Mouse (Mus musculus) hindbrain, embryonic 14.5 days (tissue): ENCODE data around the gene E130309D02Rik. TPM values are rescaled to one million over a fixed set of nuclear protein-coding genes. Genes with fewer than 3 reads are reported as not detected.

ENCODE experiments used
- ATAC-seq: fragments of 200-750 bp; cut with Nextera tagmentation; 2 replicates; pipeline ENCODE4 v1.8.0; 2017; ENCODE audit warnings: moderate number of reproducible peaks, mild to moderate bottlenecking, moderate TSS enrichment, moderate library complexity; ENCODE audit not compliant: low FRiP score
- DNase-seq: peaks from one replicate; pipeline ENCODE4 v3.0.0-alpha.2; 2015; ENCODE audit warnings: low spot score
- H3K27ac ChIP-seq: fragments of 300-500 bp; sonication (generic); 2 replicates; pipeline ENCODE4 v1.5.1; 2014; ENCODE audit warnings: mild to moderate bottlenecking, moderate library complexity
- H3K27me3 ChIP-seq: fragments of 300-500 bp; sonication (generic); 2 replicates; pipeline ENCODE4 v1.6.1; 2014; ENCODE audit warnings: mild to moderate bottlenecking, low read length, mixed read lengths; ENCODE audit not compliant: control insufficient read depth, insufficient read depth
- H3K36me3 ChIP-seq: fragments of 300-500 bp; sonication (generic); replicated peaks from 2 replicates; pipeline ENCODE4 v1.6.1; 2014; ENCODE audit not compliant: control insufficient read depth, insufficient read depth
- H3K4me1 ChIP-seq: fragments of 300-500 bp; sonication (generic); replicated peaks from 2 replicates; pipeline ENCODE4 v1.6.1; 2014; ENCODE audit warnings: antibody characterized with exemption, low read length, mixed read lengths; ENCODE audit not compliant: control insufficient read depth, insufficient read depth
- H3K4me2 ChIP-seq: fragments of 300-500 bp; sonication (generic); replicated peaks from 2 replicates; pipeline ENCODE4 v1.6.1; 2014; ENCODE audit warnings: mild to moderate bottlenecking, moderate library complexity
- H3K4me3 ChIP-seq: fragments of 300-500 bp; sonication (generic); replicated peaks from 2 replicates; pipeline ENCODE4 v1.5.1; 2014; ENCODE audit warnings: mild to moderate bottlenecking, low read length
- H3K9ac ChIP-seq: fragments of 300-500 bp; sonication (generic); 2 replicates; pipeline ENCODE4 v1.6.1; 2014
- H3K9me3 ChIP-seq: fragments of 300-500 bp; sonication (generic); 2 replicates; pipeline ENCODE4 v1.6.1; 2016; ENCODE audit warnings: low read length; ENCODE audit not compliant: control insufficient read depth
- WGBS: fragments of 180-500 bp; shearing (Covaris S2); extraction: QIAGEN DNeasy Blood & Tissue Kit; methylation state at CpG from one replicate; pipeline ENCODE4 v1.1.7; 2014; 5-methylcytosine and 5-hydroxymethylcytosine counted together
- polyA plus RNA-seq: library from polyadenylated mRNA; unstranded; fragments of >200 nt; fragmentation: Nextera tagmentation; extraction: Ambion mirVana; gene quantifications from 2 replicates; pipeline ENCODE4 v1.2.1, GENCODE M21; 2014

The E130309D02Rik gene
- polyA plus RNA-seq, 1 experiment from 2014 or later, result 25.4 TPM

- WGBS, result 83% methylated on average over 2 of the region's 2 CpGs
- DNase-seq, result no peak
- H3K4me2 ChIP-seq, result no peak overlapping the region
Measured at GRCm38 (mm10) chr5:143295330-143295729, 19.8 kb downstream of the E130309D02Rik start.

GRCm38 (mm10) chr5:143294862-143295261 lies 20.3 kb downstream of the E130309D02Rik start:
- DNase-seq (no peak), ATAC-seq (no peak)
- no peak overlapping the region for H3K27ac ChIP-seq
- no peak overlapping the region for H3K4me2 ChIP-seq
- no peak overlapping the region for H3K9ac ChIP-seq
- H3K4me1 ChIP-seq, result peaks cover 8% of the 10 kb centered on the region; the same call in 1 of the 2 replicates
- no peak overlapping the region for H3K4me3 ChIP-seq
- no peaks in the 10 kb centered on the region for H3K9me3 ChIP-seq
- H3K36me3 ChIP-seq, result peaks cover 12% of the 10 kb centered on the region
- 93% methylated on average over 3 of the region's 3 CpGs for WGBS
- H3K27me3 ChIP-seq, result peaks cover 46% of the 10 kb centered on the region

More at GRCm38 (mm10) chr5:143295330-143295729, 19.8 kb downstream of the E130309D02Rik start:
- Histone ChIP-seq H3K27ac (no peak overlapping the region), H3K9ac (no peak overlapping the region), H3K4me3 (no peak overlapping the region), H3K27me3 (peaks cover 42% of the 10 kb centered on the region), H3K4me1 (peaks cover 8% of the 10 kb centered on the region; the same call in 1 of the 2 replicates), H3K36me3 (peaks cover 16% of the 10 kb centered on the region), H3K9me3 (no peaks in the 10 kb centered on the region)
- ATAC-seq, result no peak

GRCm38 (mm10) chr5:143293404-143293803 lies 21.8 kb downstream of the E130309D02Rik start, which contains the start of gene Zfp853:
Gene Zfp853, minus strand, starts transcription at chr5:143293623.
- H3K27ac ChIP-seq, result no peak within 1 kb of the TSS
- no peaks in the 10 kb centered on the region for H3K9me3 ChIP-seq
- WGBS, result 4% methylated on average over 24 of the region's 38 CpGs
- ATAC-seq, result no peak
- H3K27me3 ChIP-seq, result peaks cover 61% of the 10 kb centered on the region
- H3K4me2 ChIP-seq, result peak within 1 kb of the TSS; percentile 83
- H3K4me3 ChIP-seq, result peak within 1 kb of the TSS; percentile 45
- peaks cover 8% of the 10 kb centered on the region; the same call in 1 of the 2 replicates for H3K4me1 ChIP-seq
- no peaks in the 10 kb centered on the region for H3K36me3 ChIP-seq
- H3K9ac ChIP-seq, result peak within 1 kb of the TSS; percentile 63
- DNase-seq, result no peak

GRCm38 (mm10) chr5:143292879-143293278 lies 22.3 kb downstream of the E130309D02Rik start:
- ATAC-seq (no peak), DNase-seq (no peak)
- Histone ChIP-seq H3K4me2 (peak overlapping the region; percentile 83), H3K36me3 (no peaks in the 10 kb centered on the region), H3K4me1 (peaks cover 9% of the 10 kb centered on the region; the same call in 1 of the 2 replicates), H3K4me3 (peak overlapping the region; percentile 45), H3K9ac (peak overlapping the region; percentile 63), H3K27ac (no peak overlapping the region), H3K27me3 (peaks cover 66% of the 10 kb centered on the region), H3K9me3 (no peaks in the 10 kb centered on the region)
- WGBS, result 1% methylated on average over 19 of the region's 19 CpGs

GRCm38 (mm10) chr5:143289299-143289698 lies 25.9 kb downstream of the E130309D02Rik start:
- 79% methylated on average over 9 of the region's 9 CpGs for WGBS
- H3K27me3 ChIP-seq, result peaks cover 79% of the 10 kb centered on the region
- H3K4me3 ChIP-seq, result no peak overlapping the region
- H3K36me3 ChIP-seq, result no peaks in the 10 kb centered on the region
- DNase-seq (no peak), ATAC-seq (no peak)
- H3K4me1 ChIP-seq, result peaks cover 12% of the 10 kb centered on the region; the same call in 1 of the 2 replicates
- no peaks in the 10 kb centered on the region for H3K9me3 ChIP-seq
- H3K9ac ChIP-seq, result no peak overlapping the region
- H3K27ac ChIP-seq, result no peak overlapping the region
- H3K4me2 ChIP-seq, result no peak overlapping the region

GRCm38 (mm10) chr5:143288378-143288911 lies 26.7 kb downstream of the E130309D02Rik start:
- Histone ChIP-seq H3K27me3 (peaks cover 70% of the 10 kb centered on the region), H3K4me2 (peak overlapping the region; percentile 48), H3K36me3 (no peaks in the 10 kb centered on the region), H3K27ac (no peak overlapping the region), H3K4me3 (no peak overlapping the region), H3K9ac (no peak overlapping the region), H3K9me3 (no peaks in the 10 kb centered on the region), H3K4me1 (peaks cover 8% of the 10 kb centered on the region; the same call in 1 of the 2 replicates)
- 20% methylated on average over 9 of the region's 9 CpGs for WGBS
- DNase-seq (no peak), ATAC-seq (no peak)

GRCm38 (mm10) chr5:143287774-143288328 lies 27.3 kb downstream of the E130309D02Rik start:
- WGBS, result 2% methylated on average over 48 of the region's 48 CpGs
- Histone ChIP-seq H3K4me3 (peak overlapping the region; percentile 11; the same call in 1 of the 2 replicates), H3K27ac (no peak overlapping the region), H3K4me1 (0 out of 2 replicates have a peak, but pooled peaks cover 4% of the 10 kb centered on the region), H3K9me3 (no peaks in the 10 kb centered on the region), H3K27me3 (peaks cover 65% of the 10 kb centered on the region), H3K4me2 (peak overlapping the region; percentile 48), H3K36me3 (no peaks in the 10 kb centered on the region), H3K9ac (0 out of 2 replicates have a peak overlapping the region, but pooled peaks have one; percentile 24)
- no peak for DNase-seq
- ATAC-seq, result no peak

DNA sequence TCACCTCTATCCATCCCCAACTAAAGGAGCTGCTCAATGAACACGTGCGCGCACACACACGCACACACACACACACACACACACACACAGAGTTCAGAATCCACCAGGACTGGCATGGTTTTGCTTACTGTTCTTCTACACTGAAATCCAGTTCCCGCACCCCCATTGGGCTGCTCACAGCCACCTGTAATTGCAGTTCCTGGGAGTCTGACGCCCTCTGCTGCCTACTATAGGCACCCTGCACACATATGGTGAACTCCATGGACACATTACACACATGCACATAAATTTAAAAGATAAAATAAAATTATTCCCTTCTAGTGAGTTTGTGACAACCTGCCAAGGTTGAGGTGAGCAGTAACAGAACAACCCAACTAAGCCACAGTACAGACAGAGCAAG lies 30.4 kb downstream of the E130309D02Rik start:
- Histone ChIP-seq H3K9me3 (no peaks in the 10 kb centered on the region), H3K4me3 (no peak overlapping the region), H3K36me3 (no peaks in the 10 kb centered on the region), H3K9ac (no peak overlapping the region), H3K4me2 (no peak overlapping the region), H3K27me3 (peaks cover 37% of the 10 kb centered on the region), H3K27ac (no peak overlapping the region), H3K4me1 (0 out of 2 replicates have a peak, but pooled peaks cover 4% of the 10 kb centered on the region)
- 40% methylated on average over 6 of the region's 6 CpGs for WGBS
- DNase-seq (no peak), ATAC-seq (no peak)

GRCm38 (mm10) chr5:143279247-143279646 lies 35.9 kb downstream of the E130309D02Rik start:
- H3K27me3 ChIP-seq, result no peaks in the 10 kb centered on the region
- WGBS, result 45% methylated on average over 10 of the region's 10 CpGs
- no peaks in the 10 kb centered on the region for H3K9me3 ChIP-seq
- no peaks in the 10 kb centered on the region for H3K4me1 ChIP-seq
- H3K27ac ChIP-seq, result no peak overlapping the region
- no peak overlapping the region for H3K4me2 ChIP-seq
- no peak overlapping the region for H3K9ac ChIP-seq
- H3K36me3 ChIP-seq, result no peaks in the 10 kb centered on the region
- ATAC-seq (no peak), DNase-seq (no peak)
- no peak overlapping the region for H3K4me3 ChIP-seq
